Comparison of ENCODE assay signal across 8 mouse cellular contexts in the genomic region with DNA sequence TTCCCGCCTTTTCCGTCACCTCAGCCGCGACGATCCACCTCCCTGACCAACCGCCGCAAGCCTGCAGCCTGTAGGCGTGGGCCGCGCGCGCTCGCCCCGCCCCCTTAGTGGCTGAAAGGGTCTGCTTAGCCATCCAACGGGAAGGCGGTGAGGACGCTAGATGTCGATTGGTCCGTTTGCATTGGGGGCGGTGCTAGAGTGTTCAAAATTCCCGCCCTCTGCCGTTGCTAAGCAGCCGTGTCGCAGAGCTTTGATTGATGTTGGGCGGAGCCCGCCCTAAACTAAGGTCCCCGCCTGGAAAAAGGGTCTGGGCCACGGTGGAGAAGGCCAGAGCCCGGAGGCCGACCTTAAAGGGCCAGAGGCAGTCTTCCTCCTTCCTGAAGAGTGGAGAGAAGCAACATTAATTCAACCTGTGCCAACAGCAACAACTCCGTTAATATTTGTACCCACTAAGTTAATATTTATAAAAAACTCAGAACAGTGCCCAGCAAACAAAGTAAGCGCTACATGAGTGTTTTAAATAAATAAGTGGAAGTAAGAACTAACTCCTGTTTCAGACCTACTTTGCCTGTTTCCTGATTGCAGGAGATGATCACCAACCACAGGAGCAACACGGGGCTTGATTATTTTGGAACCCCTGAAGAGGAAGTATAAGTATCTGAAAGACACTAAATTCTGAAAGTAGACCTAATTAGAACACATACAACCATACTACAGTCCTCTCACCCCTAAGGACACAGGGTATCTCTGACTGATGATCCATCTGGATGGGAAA. TPM values are rescaled to one million over a fixed set of nuclear protein-coding genes. Genes with fewer than 3 reads are reported as not detected.
A peak's percentile ranks its signal among the peaks of the same experiment; 100 is the strongest.
DNase-seq lines count a peak whose midpoint lies in the region; ATAC-seq and TF ChIP-seq lines count a peak whose summit lies in the region.

A gene (minus strand): TSS at position 65 of the 775 bp plus-strand sequence.

- ATAC-seq in common myeloid progenitor, adult 5-6 weeks (replicated peaks; ENCODE audit: low read depth, poor library complexity, severe bottlenecking) = peak; percentile 71
- ATAC-seq in megakaryocyte progenitor cell, adult 5-6 weeks (replicated peaks; ENCODE audit: poor library complexity) = peak; percentile 74

- DNase-seq in ZHBTc4 (ENCODE audit: low read depth, low spot score) = peak; percentile 100
- DNase-seq in gastrocnemius, adult 2 months = peak; percentile 97
- DNase-seq in hindlimb bud, embryonic 11.5 days (ENCODE audit: extremely low spot score, low read depth, low spot score) = peak; percentile 99
- peak; percentile 88 to 96 for DNase-seq in left cerebral cortex, adult 9 months (ENCODE audit: low spot score in 2 of 2)
- DNase-seq in right cerebral cortex, postnatal 14 days = peak; percentile 92
- peak; percentile 95 to 96 for DNase-seq in urinary bladder, postnatal 36 days (ENCODE audit: low spot score in 2 of 2)

- peak within 1 kb of the TSS; percentile 91 for H3K27ac ChIP-seq in gastrocnemius, adult 2 months

- peak within 1 kb of the TSS; percentile 77 for H3K4me3 ChIP-seq in gastrocnemius, adult 2 months

- intact Hi-C loops in gastrocnemius, adult 2 months (cut with DNase I) = no loop called here

- no peak for TF ChIP-seq CTCF in gastrocnemius, adult 2 months (IDR thresholded peaks at IDR 0.05)

RNA-seq across cellular contexts. Expression of the gene that starts here (rescaled TPM):
- total RNA-seq in common myeloid progenitor, adult 5-6 weeks (2017) = 3.8 and 4.2 TPM in 2 replicates
- total RNA-seq in gastrocnemius, adult 2 months (2021) = not detected
- total RNA-seq in megakaryocyte progenitor cell, adult 5-6 weeks (2015) = 4.2 and 5.7 TPM in 2 replicates
- total RNA-seq in megakaryocyte progenitor cell, adult 5-6 weeks (2017) = 2.4 and 3.5 TPM in 2 replicates

Comparison
In these comparisons a context has a peak if more than half of its experiments do, and no peak if none do; other contexts are left out.
1. Peak in every context shown above with its lines: DNase-seq, ATAC-seq, H3K4me3 ChIP-seq and H3K27ac ChIP-seq.
2. Peak in DNase-seq, H3K4me3 ChIP-seq and H3K27ac ChIP-seq in gastrocnemius, adult 2 months; RNA of the gene not detected or under 1 TPM.